Mouse (Mus musculus): ENCODE measurements around the gene Ms4a10.

Ms4a10 gene

GRCm38 (mm10) chr19:10916506-10916905 lies 58.0 kb downstream of the Ms4a10 start:
- no peak for DNase-seq (ENCODE audit: low spot score)

GRCm38 (mm10) chr19:10914870-10915269 lies 59.6 kb downstream of the Ms4a10 start:
- DNase-seq (ENCODE audit: low spot score), result no peak

GRCm38 (mm10) chr19:10914291-10914690 lies 60.2 kb downstream of the Ms4a10 start:
- no peak for DNase-seq (ENCODE audit: low spot score)
